Mouse (Mus musculus) erythroid progenitor cell, adult 5-6 weeks (primary cell): ENCODE results near the gene Zfp385c. TPM values are rescaled to one million over a fixed set of nuclear protein-coding genes. Genes with fewer than 3 reads are reported as not detected.

Experiments used
- ATAC-seq: replicated peaks from 2 replicates; pipeline ENCODE4 v1.8.0; 2016; ENCODE audit warnings: moderate number of reproducible peaks, mild to moderate bottlenecking, moderate TSS enrichment, inconsistent platforms; ENCODE audit not compliant: poor library complexity, low FRiP score, severe bottlenecking
- total RNA-seq, 2 experiments: library from RNA; stranded (forward) in 1 of 2; stranded (reverse) in 1 of 2; fragments of 150-400 nt in 1 of 2; fragments of 186-747, 209-891 nt in 1 of 2; gene quantifications; 2 replicates each; pipeline versions ENCODE4 v1.2.3 to v1.2.4; 2015 to 2017; ENCODE audit warnings: low replicate concordance in 2 of 2

The Zfp385c gene
- total RNA-seq, 2 experiments from 2014 or later, result not detected

GRCm38 (mm10) chr11:100718866-100719265, 26.6 kb upstream of the Zfp385c start:
- ATAC-seq, result no peak

GRCm38 (mm10) chr11:100718462-100718861, 26.2 kb upstream of the Zfp385c start:
- no peak for ATAC-seq

- no peak for ATAC-seq
These were observed 24.4 kb upstream of the Zfp385c start for GRCm38 (mm10) chr11:100716649-100717048.

- ATAC-seq, result no peak
These were observed 22.7 kb upstream of the Zfp385c start for GRCm38 (mm10) chr11:100714948-100715347.

- ATAC-seq, result peak; percentile 81
These were observed 22.3 kb upstream of the Zfp385c start for GRCm38 (mm10) chr11:100714534-100714915.

- peak; percentile 61 for ATAC-seq
These were observed 21.7 kb upstream of the Zfp385c start, which contains the start of gene Hspb9 for GRCm38 (mm10) chr11:100713735-100714533. Gene Hspb9, plus strand, starts transcription at chr11:100713850.

GRCm38 (mm10) chr11:100713174-100713573, 20.9 kb upstream of the Zfp385c start:
- no peak for ATAC-seq

GRCm38 (mm10) chr11:100711783-100712615, 19.7 kb upstream of the Zfp385c start, which contains the start of gene Kat2a:
Gene Kat2a, minus strand, starts transcription at chr11:100712465.
- ATAC-seq, result peak; percentile 60; the same call in 1 of the 2 replicates

GRCm38 (mm10) chr11:100710977-100711376, 18.7 kb upstream of the Zfp385c start:
- ATAC-seq, result no peak

GRCm38 (mm10) chr11:100710528-100710927, 18.3 kb upstream of the Zfp385c start:
- ATAC-seq, result no peak

- ATAC-seq, result no peak
These were observed 17.1 kb upstream of the Zfp385c start for GRCm38 (mm10) chr11:100709201-100709810.

GRCm38 (mm10) chr11:100705095-100705747, 13.0 kb upstream of the Zfp385c start:
- no peak for ATAC-seq

- ATAC-seq, result peak; percentile 72
These were observed 11.7 kb upstream of the Zfp385c start, which contains the start of gene Dhx58 for GRCm38 (mm10) chr11:100703851-100704531. Gene Dhx58, minus strand, starts transcription at chr11:100704271.

GRCm38 (mm10) chr11:100703366-100703765, 11.1 kb upstream of the Zfp385c start:
- ATAC-seq, result peak; percentile 37; the same call in 1 of the 2 replicates

- peak; percentile 45 for ATAC-seq
These were observed 10.7 kb upstream of the Zfp385c start for GRCm38 (mm10) chr11:100702906-100703305.

- ATAC-seq, result peak; percentile 71
These were observed 10.0 kb upstream of the Zfp385c start for GRCm38 (mm10) chr11:100702081-100702851.

- ATAC-seq, result no peak
These were observed 9.0 kb upstream of the Zfp385c start for GRCm38 (mm10) chr11:100701301-100701700.

- ATAC-seq, result no peak
These were observed 8.5 kb upstream of the Zfp385c start for GRCm38 (mm10) chr11:100700710-100701109.
